Mouse (Mus musculus): ENCODE results near the gene Slc23a2.

GRCm38 (mm10) chr2:132123063-132123462, 21.8 kb downstream of the Slc23a2 start:
- TF ChIP-seq POLR2A (IDR thresholded peaks at IDR 0.05; ENCODE audit: low read depth, low read length) (no peak), CTCF (IDR thresholded peaks at IDR 0.05; ENCODE audit: borderline replicate concordance, insufficient read depth, low read length) (no peak)

All from embryonic fibroblast, embryonic 13.5 days (primary cell).